Mouse (Mus musculus) midbrain, embryonic 11.5 days (tissue): ENCODE measurements around the gene Dact1. TPM values are rescaled to one million over a fixed set of nuclear protein-coding genes. Genes with fewer than 3 reads are reported as not detected.

ENCODE experiments used
- ATAC-seq: fragments of 200-750 bp; cut with Nextera tagmentation; 2 replicates; pipeline ENCODE4 v1.8.0; 2017; ENCODE audit warnings: moderate TSS enrichment, moderate library complexity; ENCODE audit not compliant: low FRiP score
- DNase-seq: peaks from one replicate; pipeline ENCODE4 v3.0.0; 2015; ENCODE audit warnings: low spot score; ENCODE audit errors: missing footprints
- H3K27ac ChIP-seq: fragments of 300-500 bp; sonication (generic); 2 replicates; pipeline ENCODE4 v1.5.1; 2014; ENCODE audit warnings: low read depth, low read length
- H3K27me3 ChIP-seq: fragments of 300-500 bp; sonication (generic); 2 replicates; pipeline ENCODE4 v1.6.1; 2014; ENCODE audit warnings: mild to moderate bottlenecking, low read length, moderate library complexity, mixed read lengths; ENCODE audit not compliant: control insufficient read depth, insufficient read depth
- H3K36me3 ChIP-seq: fragments of 300-500 bp; sonication (generic); 2 replicates; pipeline ENCODE4 v1.6.1; 2014; ENCODE audit warnings: mild to moderate bottlenecking, low read length, moderate library complexity, mixed read lengths; ENCODE audit not compliant: control insufficient read depth, insufficient read depth
- H3K4me1 ChIP-seq: fragments of 300-500 bp; sonication (generic); 2 replicates; pipeline ENCODE4 v1.6.1; 2014; ENCODE audit warnings: low read length; ENCODE audit not compliant: control insufficient read depth, insufficient read depth
- H3K4me2 ChIP-seq: fragments of 300-500 bp; sonication (generic); 2 replicates; pipeline ENCODE4 v1.6.1; 2014; ENCODE audit warnings: mild to moderate bottlenecking, moderate library complexity
- H3K4me3 ChIP-seq: fragments of 300-500 bp; sonication (generic); 2 replicates; pipeline ENCODE4 v1.5.1; 2014; ENCODE audit warnings: low read depth, low read length
- H3K9ac ChIP-seq: fragments of 300-500 bp; sonication (generic); 2 replicates; pipeline ENCODE4 v1.6.1; 2014; ENCODE audit warnings: low read length
- H3K9me3 ChIP-seq: fragments of 300-500 bp; sonication (generic); 2 replicates; pipeline ENCODE4 v1.6.1; 2016; ENCODE audit warnings: low read length; ENCODE audit not compliant: control insufficient read depth
- WGBS: fragments of 180-500 bp; shearing (Covaris S2); extraction: QIAGEN DNeasy Blood & Tissue Kit; methylation state at CpG from one replicate; pipeline ENCODE4 v1.1.7; 2014; 5-methylcytosine and 5-hydroxymethylcytosine counted together
- polyA plus RNA-seq: library from polyadenylated mRNA; unstranded; fragments of >200 nt; fragmentation: Nextera tagmentation; extraction: Ambion mirVana; gene quantifications from 2 replicates; pipeline ENCODE4 v1.2.1, GENCODE M21; 2014

Gene Dact1
- polyA plus RNA-seq, 1 experiment from 2014 or later, result 10.0 TPM

DNA sequence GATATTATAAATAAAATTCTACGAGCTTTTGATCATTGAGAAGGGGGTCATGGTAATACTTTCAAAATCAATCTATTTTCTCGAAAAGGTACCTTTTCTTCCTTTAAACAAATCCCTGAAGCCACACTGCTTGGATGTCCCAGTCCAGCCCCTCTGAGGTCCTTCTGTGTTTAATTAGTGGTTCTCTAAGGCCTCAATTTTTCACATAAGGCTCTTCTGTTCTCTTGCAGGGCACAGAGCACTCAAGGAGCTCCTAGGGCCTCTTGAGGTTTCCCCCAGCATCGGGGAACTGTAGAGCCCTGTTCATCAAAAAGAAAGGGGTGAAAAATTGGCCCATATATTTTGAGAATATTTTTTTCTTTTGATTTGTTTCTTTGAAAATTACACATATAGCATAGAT is 23.0 kb downstream of the Dact1 start:
- Histone ChIP-seq H3K4me1 (no peaks in the 10 kb centered on the region), H3K4me3 (no peak overlapping the region), H3K27ac (no peak overlapping the region), H3K27me3 (no peaks in the 10 kb centered on the region), H3K9me3 (no peaks in the 10 kb centered on the region), H3K4me2 (no peak overlapping the region), H3K36me3 (no peaks in the 10 kb centered on the region), H3K9ac (no peak overlapping the region)
- 78% methylated on average over 3 of the region's 3 CpGs for WGBS
- no peak for DNase-seq
- no peak for ATAC-seq

- Histone ChIP-seq H3K4me3 (no peak overlapping the region), H3K4me2 (no peak overlapping the region), H3K9ac (no peak overlapping the region), H3K27me3 (no peaks in the 10 kb centered on the region), H3K27ac (no peak overlapping the region), H3K4me1 (no peaks in the 10 kb centered on the region), H3K36me3 (no peaks in the 10 kb centered on the region), H3K9me3 (no peaks in the 10 kb centered on the region)
- ATAC-seq, result no peak
- no peak for DNase-seq
- WGBS, result 66% methylated on average over 5 of the region's 5 CpGs
Observed at GRCm38 (mm10) chr12:71333561-71333960, 23.9 kb downstream of the Dact1 start.

DNA sequence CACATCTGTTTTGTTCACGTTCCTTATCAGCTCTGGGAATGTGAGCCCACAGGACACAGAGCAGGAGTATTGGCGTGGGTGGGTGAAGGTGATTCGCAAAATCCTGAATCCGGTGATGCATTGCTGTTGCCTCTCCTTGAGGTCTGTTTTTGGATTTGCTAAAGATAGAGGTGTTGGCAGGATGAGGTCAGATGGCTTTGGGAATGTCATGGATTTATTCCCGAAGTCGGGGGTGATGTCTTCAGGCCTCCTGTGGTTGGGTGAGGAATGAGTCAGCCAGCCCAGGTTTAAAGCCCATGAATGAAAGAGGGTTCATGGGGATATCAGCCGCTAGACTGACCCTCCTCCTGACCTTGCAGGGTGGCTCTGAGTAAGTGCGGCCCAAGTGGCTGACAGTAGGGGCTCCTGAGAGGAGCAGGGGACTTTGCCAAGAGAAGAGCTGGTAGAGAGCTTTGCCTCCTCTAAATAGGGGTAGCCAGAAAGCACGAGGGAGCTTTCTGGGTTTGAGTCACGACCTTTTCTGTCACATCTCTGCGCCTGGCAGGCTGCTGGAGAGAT is 27.4 kb downstream of the Dact1 start:
- Histone ChIP-seq H3K9ac (no peak overlapping the region), H3K4me1 (no peaks in the 10 kb centered on the region), H3K4me3 (no peak overlapping the region), H3K27me3 (no peaks in the 10 kb centered on the region), H3K36me3 (no peaks in the 10 kb centered on the region), H3K9me3 (no peaks in the 10 kb centered on the region), H3K4me2 (no peak overlapping the region), H3K27ac (no peak overlapping the region)
- ATAC-seq (no peak), DNase-seq (no peak)
- WGBS, result 75% methylated on average over 11 of the region's 11 CpGs

DNA sequence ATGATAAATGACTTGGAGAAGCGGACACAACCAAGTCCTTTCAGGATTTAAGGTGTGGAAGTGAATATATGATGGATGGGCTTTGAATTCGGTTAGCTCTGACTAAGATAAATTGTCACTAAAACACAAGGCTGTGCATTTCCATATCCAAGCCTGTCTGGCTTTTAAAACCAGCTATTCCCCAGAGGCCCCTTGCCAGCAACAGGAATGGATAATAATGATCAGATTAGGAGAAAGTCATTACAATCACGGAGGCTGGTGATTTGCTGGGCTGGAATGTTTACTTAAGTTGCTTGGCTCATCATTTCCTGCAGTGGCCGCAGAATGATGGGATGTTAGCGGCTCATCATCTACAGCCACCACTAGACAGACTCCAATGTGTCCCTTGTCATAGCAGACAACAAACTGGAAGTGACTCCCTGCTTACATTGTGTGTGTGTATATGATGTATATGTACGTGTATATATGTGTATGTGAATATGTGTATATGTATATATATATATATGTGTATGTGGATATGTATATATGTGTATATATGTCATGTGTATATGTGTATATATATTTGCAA is 28.3 kb downstream of the Dact1 start:
- no peak overlapping the region for H3K4me3 ChIP-seq
- no peak overlapping the region for H3K27ac ChIP-seq
- ATAC-seq, result peak; percentile 62; the same call in 1 of the 2 replicates
- no peaks in the 10 kb centered on the region for H3K27me3 ChIP-seq
- no peaks in the 10 kb centered on the region for H3K36me3 ChIP-seq
- H3K9ac ChIP-seq, result no peak overlapping the region
- no peak for DNase-seq
- H3K4me2 ChIP-seq, result no peak overlapping the region
- WGBS, result 80% methylated on average over 6 of the region's 6 CpGs
- no peaks in the 10 kb centered on the region for H3K9me3 ChIP-seq
- H3K4me1 ChIP-seq, result no peaks in the 10 kb centered on the region

GRCm38 (mm10) chr12:71339142-71339848 is 29.6 kb downstream of the Dact1 start:
- H3K27me3 ChIP-seq, result no peaks in the 10 kb centered on the region
- WGBS, result 81% methylated on average over 16 of the region's 16 CpGs
- no peak overlapping the region for H3K9ac ChIP-seq
- H3K4me1 ChIP-seq, result no peaks in the 10 kb centered on the region
- H3K9me3 ChIP-seq, result no peaks in the 10 kb centered on the region
- no peak overlapping the region for H3K4me3 ChIP-seq
- H3K4me2 ChIP-seq, result no peak overlapping the region
- DNase-seq (no peak), ATAC-seq (no peak)
- no peak overlapping the region for H3K27ac ChIP-seq
- no peaks in the 10 kb centered on the region for H3K36me3 ChIP-seq

GRCm38 (mm10) chr12:71342397-71342796 is 32.7 kb downstream of the Dact1 start:
- H3K4me3 ChIP-seq, result no peak overlapping the region
- no peak overlapping the region for H3K27ac ChIP-seq
- H3K27me3 ChIP-seq, result no peaks in the 10 kb centered on the region
- no peaks in the 10 kb centered on the region for H3K36me3 ChIP-seq
- H3K9ac ChIP-seq, result no peak overlapping the region
- 51% methylated on average over 13 of the region's 13 CpGs for WGBS
- no peaks in the 10 kb centered on the region for H3K4me1 ChIP-seq
- no peak overlapping the region for H3K4me2 ChIP-seq
- DNase-seq (no peak), ATAC-seq (no peak)
- H3K9me3 ChIP-seq, result no peaks in the 10 kb centered on the region

DNA sequence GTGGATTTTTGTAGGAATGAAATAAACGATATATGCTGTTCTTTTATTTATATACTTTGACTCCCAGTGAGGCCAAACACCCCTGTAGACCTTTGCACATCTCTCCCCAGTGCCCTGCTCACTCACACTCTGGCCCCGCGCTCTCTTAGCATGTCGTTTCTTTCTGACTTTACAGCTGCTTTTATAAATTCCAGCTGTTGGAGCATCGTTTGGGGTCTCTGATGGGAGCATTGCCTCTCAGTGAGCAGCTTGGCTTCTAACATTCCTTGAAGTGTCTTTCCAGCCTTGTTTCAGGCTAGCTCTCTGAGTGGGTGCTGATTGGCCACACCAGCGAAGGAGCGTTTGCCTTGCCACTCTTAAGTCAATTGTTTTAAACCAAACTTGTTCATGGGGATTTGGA is 35.8 kb downstream of the Dact1 start:
- ATAC-seq (no peak), DNase-seq (no peak)
- no peak overlapping the region for H3K27ac ChIP-seq
- no peak overlapping the region for H3K9ac ChIP-seq
- 75% methylated on average over 7 of the region's 7 CpGs for WGBS
- no peaks in the 10 kb centered on the region for H3K36me3 ChIP-seq
- no peak overlapping the region for H3K4me3 ChIP-seq
- H3K4me1 ChIP-seq, result no peaks in the 10 kb centered on the region
- no peaks in the 10 kb centered on the region for H3K9me3 ChIP-seq
- no peak overlapping the region for H3K4me2 ChIP-seq
- H3K27me3 ChIP-seq, result no peaks in the 10 kb centered on the region

DNA sequence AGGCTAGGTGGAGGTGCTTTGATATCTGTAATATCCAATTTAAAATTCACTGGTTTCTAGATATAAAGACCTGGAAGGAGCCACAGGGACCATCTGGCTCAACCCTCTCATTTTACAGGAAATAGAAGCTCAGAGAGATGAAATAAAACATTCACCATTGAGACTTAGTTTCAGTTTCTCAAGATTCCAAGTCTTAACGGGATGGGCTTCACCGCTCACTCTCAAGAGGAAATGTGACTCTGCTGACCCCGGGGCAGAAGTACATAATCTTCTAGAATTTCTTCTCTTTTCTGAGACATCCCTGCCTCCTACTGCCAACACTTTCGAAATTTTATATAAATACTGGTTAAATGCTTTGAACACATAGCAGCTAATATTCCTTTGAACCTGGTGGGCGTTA is 36.4 kb downstream of the Dact1 start:
- ATAC-seq, result no peak
- Histone ChIP-seq H3K36me3 (no peaks in the 10 kb centered on the region), H3K9ac (no peak overlapping the region), H3K4me3 (no peak overlapping the region), H3K9me3 (no peaks in the 10 kb centered on the region), H3K27me3 (no peaks in the 10 kb centered on the region), H3K27ac (no peak overlapping the region), H3K4me1 (no peaks in the 10 kb centered on the region), H3K4me2 (no peak overlapping the region)
- DNase-seq, result no peak
- WGBS, result 61% methylated on average over 5 of the region's 5 CpGs

DNA sequence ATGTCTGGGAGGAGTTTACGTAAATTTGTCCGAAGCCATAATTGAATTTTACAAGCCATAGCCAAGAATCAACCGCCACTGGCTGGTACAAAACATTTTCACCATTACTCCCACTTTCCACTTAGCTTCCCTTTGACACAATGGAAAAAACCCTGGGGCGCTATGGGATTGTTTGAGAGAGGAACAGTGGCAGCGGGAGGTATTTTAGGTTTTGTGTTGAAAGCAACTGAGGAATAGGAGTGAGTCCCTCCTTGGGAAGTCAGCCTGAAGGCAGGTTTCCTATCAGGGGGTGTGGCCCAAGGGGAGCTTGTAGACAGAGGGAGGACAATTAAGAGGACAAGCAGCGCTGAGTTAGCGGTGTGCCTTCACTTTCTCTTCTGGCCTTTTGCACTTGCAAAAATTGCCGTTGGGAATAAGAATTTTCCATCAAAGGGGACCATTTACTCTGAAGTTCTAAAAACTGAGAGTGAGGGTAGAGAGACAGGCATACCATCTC is 38.8 kb downstream of the Dact1 start:
- no peak for DNase-seq
- no peak overlapping the region for H3K4me3 ChIP-seq
- no peaks in the 10 kb centered on the region for H3K36me3 ChIP-seq
- WGBS, result 75% methylated on average over 8 of the region's 8 CpGs
- H3K4me2 ChIP-seq, result no peak overlapping the region
- H3K9me3 ChIP-seq, result no peaks in the 10 kb centered on the region
- H3K4me1 ChIP-seq, result no peaks in the 10 kb centered on the region
- no peaks in the 10 kb centered on the region for H3K27me3 ChIP-seq
- ATAC-seq, result no peak
- H3K27ac ChIP-seq, result no peak overlapping the region
- H3K9ac ChIP-seq, result no peak overlapping the region
